Mouse (Mus musculus): Measurements from ENCODE around the gene Thbd. TPM values are rescaled to one million over a fixed set of nuclear protein-coding genes. Genes with fewer than 3 reads are reported as not detected.

The Thbd gene
- polyA plus RNA-seq, 1 experiment from 2014 or later = 14.7 TPM

DNA sequence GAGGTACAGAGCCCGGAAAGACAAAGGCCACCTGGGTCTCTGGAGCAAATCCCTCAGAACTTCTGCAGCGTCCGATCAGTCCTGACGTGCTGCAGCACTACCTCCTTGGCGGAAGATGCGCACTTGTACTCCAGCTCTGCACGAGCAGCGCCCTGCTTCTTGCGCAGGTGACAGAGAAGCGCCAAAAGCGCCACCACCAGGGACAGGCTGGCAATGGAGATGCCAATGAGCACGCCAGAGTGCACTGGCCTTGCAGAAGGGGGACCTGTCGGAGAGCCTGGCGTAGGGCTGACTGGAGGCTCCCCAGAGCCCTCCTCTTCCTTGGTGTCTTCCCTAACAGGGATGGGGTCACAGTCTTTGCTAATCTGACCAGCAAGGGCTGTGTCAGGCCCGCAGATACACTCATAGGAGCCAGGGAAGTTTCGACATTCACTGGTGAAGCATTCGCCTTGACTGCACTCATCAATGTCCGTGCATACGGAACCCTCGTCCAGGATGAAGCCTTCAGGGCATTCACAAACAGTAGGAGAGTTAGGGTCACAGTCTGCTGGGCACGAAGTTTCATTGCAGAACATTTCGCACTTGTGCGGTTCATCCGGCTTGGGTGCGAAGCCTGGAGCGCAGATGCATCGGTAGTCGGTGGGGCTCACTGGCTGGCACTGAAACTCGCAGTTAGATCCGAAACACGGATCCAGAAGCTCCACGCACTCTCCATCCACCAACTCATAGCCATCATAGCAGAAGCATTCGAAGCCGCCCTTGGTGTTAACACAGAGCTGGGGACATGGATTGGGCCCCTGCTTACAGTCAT is 1.6 kb downstream of the Thbd start:
- peak overlapping the region; percentile 45 for H3K4me3 ChIP-seq (replicated peaks; ENCODE audit: low read depth, low read length)
- no peaks in the 10 kb centered on the region for H3K36me3 ChIP-seq (ENCODE audit: insufficient read depth, low read length)
- WGBS = 14% methylated on average over 34 of the region's 34 CpGs
- peak; percentile 49; the same call in 1 of the 2 replicates for TF ChIP-seq CTCF (IDR thresholded peaks at IDR 0.05; ENCODE audit: low read depth)
- peak overlapping the region; percentile 52; the same call in 1 of the 2 replicates for H3K9ac ChIP-seq (ENCODE audit: low read depth, low read length)
- H3K4me2 ChIP-seq (ENCODE audit: low read length) = peak overlapping the region; percentile 69
- DNase-seq (ENCODE audit: low spot score) (peak; percentile 27), ATAC-seq (replicated peaks; ENCODE audit: low FRiP score, low read depth) (no peak)
- H3K27ac ChIP-seq = peak overlapping the region; percentile 16; the same call in 1 of the 2 replicates
- H3K27me3 ChIP-seq (ENCODE audit: insufficient read depth, low read length) = peaks cover 14% of the 10 kb centered on the region
- peaks cover 19% of the 10 kb centered on the region for H3K4me1 ChIP-seq (replicated peaks; ENCODE audit: insufficient read depth, low read length)
- no peaks in the 10 kb centered on the region for H3K9me3 ChIP-seq (replicated peaks; ENCODE audit: low read length)

DNA sequence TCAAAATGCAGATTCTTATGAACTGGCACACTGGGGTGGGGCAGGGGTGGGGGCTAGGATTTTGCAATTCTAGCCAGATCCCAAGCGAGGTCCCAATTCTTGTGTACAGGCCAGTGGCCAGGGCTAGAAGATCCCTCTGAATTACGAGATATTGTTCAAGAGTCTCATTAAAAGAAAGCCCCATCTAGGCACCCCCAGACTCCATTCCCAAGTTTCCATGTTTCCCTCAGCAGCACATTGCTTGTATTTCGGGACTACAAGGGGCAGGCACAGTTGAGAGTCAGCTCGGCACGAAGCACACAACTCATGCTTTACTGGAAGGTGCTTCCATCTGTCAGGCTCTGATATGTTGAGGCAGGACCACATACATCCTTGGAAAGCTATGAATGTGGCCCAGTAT is 3.1 kb downstream of the Thbd start:
- 81% methylated on average over 5 of the region's 5 CpGs for WGBS
- Histone ChIP-seq H3K9ac (ENCODE audit: low read depth, low read length) (no peak overlapping the region), H3K27ac (no peak overlapping the region), H3K27me3 (ENCODE audit: insufficient read depth, low read length) (peaks cover 14% of the 10 kb centered on the region), H3K36me3 (ENCODE audit: insufficient read depth, low read length) (no peaks in the 10 kb centered on the region), H3K4me1 (replicated peaks; ENCODE audit: insufficient read depth, low read length) (peaks cover 19% of the 10 kb centered on the region), H3K9me3 (replicated peaks; ENCODE audit: low read length) (no peaks in the 10 kb centered on the region), H3K4me3 (replicated peaks; ENCODE audit: low read depth, low read length) (peak overlapping the region; percentile 11; the same call in 1 of the 2 replicates), H3K4me2 (ENCODE audit: low read length) (peak overlapping the region; percentile 33)
- no peak for TF ChIP-seq CTCF (IDR thresholded peaks at IDR 0.05; ENCODE audit: low read depth)
- no peak for DNase-seq (ENCODE audit: low spot score)
- ATAC-seq (replicated peaks; ENCODE audit: low FRiP score, low read depth) = no peak

DNA sequence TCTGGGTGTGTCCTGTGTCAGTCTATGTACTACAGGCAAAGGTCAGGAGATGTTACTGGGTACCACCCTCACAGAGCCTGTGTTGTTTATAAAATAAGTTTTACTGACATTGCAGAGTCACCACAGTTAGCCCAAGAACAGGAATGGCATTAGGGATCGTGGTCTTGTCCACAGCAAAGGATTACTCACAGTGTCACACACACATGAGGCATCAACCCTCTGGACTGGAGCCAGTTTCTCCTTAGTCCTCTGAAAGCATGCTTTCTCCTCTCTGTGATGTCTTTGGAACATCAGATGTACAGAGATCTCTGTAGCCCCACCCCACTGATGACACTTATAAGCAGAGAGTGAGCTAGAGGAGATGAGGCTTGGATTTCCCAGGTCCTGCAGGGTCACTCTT is 5.8 kb downstream of the Thbd start:
- Histone ChIP-seq H3K4me2 (ENCODE audit: low read length) (no peak overlapping the region), H3K36me3 (ENCODE audit: insufficient read depth, low read length) (no peaks in the 10 kb centered on the region), H3K27me3 (ENCODE audit: insufficient read depth, low read length) (peaks cover 10% of the 10 kb centered on the region), H3K4me3 (replicated peaks; ENCODE audit: low read depth, low read length) (no peak overlapping the region), H3K4me1 (replicated peaks; ENCODE audit: insufficient read depth, low read length) (peaks cover 7% of the 10 kb centered on the region), H3K9ac (ENCODE audit: low read depth, low read length) (no peak overlapping the region), H3K9me3 (replicated peaks; ENCODE audit: low read length) (no peaks in the 10 kb centered on the region), H3K27ac (no peak overlapping the region)
- ATAC-seq (replicated peaks; ENCODE audit: low FRiP score, low read depth) (no peak), DNase-seq (ENCODE audit: low spot score) (no peak)
- WGBS = 83% methylated on average over 1 of the region's 1 CpGs
- no peak for TF ChIP-seq CTCF (IDR thresholded peaks at IDR 0.05; ENCODE audit: low read depth)

DNA sequence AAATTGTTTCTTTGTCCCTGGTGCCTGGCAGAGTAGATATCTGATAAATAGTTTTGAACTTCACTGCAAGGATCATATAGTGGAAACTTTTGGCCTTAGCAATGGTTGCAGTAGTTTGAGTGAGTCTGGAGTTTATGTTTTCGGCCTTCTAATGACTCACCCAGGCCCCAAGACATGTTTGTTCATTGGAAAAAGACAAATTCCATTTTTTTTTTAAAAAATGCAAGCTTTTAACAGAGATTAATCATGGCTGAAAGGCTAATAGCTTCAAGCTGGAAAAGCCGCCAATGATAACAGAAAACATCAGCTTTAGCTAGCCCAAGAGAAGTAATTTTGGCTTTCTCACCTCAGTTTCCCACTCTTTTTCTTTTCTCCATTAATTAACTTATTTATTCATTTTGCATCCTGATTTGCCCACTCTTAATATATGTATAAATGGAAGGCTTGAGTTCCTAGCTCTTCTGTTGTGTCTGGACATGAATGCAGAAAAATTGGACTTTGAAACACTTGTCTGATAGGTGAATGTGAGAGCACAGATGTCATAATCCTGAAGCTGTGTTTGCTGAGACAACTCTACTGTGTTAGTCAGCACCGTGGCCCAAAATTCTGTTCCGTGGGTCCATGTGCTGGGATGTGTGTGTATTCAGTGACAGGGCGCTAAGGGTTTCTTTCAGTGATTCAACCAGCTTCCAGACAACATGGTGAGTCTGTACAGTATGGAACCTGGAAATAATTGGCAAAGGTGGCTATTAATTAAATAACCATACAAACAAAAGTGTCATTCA is 8.9 kb downstream of the Thbd start:
- WGBS = 86% methylated on average over 5 of the region's 5 CpGs
- ATAC-seq (replicated peaks; ENCODE audit: low FRiP score, low read depth) = no peak
- peaks cover 11% of the 10 kb centered on the region for H3K27me3 ChIP-seq (ENCODE audit: insufficient read depth, low read length)
- no peak for DNase-seq (ENCODE audit: low spot score)
- TF ChIP-seq CTCF (IDR thresholded peaks at IDR 0.05; ENCODE audit: low read depth) = no peak
- no peaks in the 10 kb centered on the region for H3K36me3 ChIP-seq (ENCODE audit: insufficient read depth, low read length)
- H3K9ac ChIP-seq (ENCODE audit: low read depth, low read length) = no peak overlapping the region
- no peak overlapping the region for H3K27ac ChIP-seq
- no peaks in the 10 kb centered on the region for H3K9me3 ChIP-seq (replicated peaks; ENCODE audit: low read length)
- no peak overlapping the region for H3K4me2 ChIP-seq (ENCODE audit: low read length)
- H3K4me3 ChIP-seq (replicated peaks; ENCODE audit: low read depth, low read length) = no peak overlapping the region
- peaks cover 15% of the 10 kb centered on the region for H3K4me1 ChIP-seq (replicated peaks; ENCODE audit: insufficient read depth, low read length)

DNA sequence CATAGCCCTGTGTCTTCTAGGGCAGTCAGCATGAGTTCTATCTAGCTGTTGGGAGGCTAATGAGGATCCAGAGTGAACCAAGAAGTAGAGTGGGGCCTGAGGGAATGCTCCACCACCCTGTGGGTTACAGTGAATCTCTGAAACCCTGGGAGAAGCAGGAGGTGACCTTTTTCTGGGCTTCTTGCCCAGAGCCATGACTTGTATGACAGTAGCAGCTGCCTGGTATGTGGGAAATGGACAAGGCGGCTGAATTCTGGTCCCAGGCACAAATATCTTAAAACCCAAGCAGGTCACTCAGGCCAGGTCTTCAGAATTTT is 10.2 kb downstream of the Thbd start:
- Histone ChIP-seq H3K9me3 (replicated peaks; ENCODE audit: low read length) (no peaks in the 10 kb centered on the region), H3K27me3 (ENCODE audit: insufficient read depth, low read length) (peaks cover 11% of the 10 kb centered on the region), H3K4me3 (replicated peaks; ENCODE audit: low read depth, low read length) (no peak overlapping the region), H3K4me1 (replicated peaks; ENCODE audit: insufficient read depth, low read length) (peaks cover 15% of the 10 kb centered on the region), H3K9ac (ENCODE audit: low read depth, low read length) (no peak overlapping the region), H3K36me3 (ENCODE audit: insufficient read depth, low read length) (no peaks in the 10 kb centered on the region), H3K4me2 (ENCODE audit: low read length) (no peak overlapping the region), H3K27ac (no peak overlapping the region)
- DNase-seq (ENCODE audit: low spot score) (peak; percentile 26), ATAC-seq (replicated peaks; ENCODE audit: low FRiP score, low read depth) (no peak)
- 78% methylated on average over 1 of the region's 1 CpGs for WGBS
- TF ChIP-seq CTCF (IDR thresholded peaks at IDR 0.05; ENCODE audit: low read depth) = no peak

DNA sequence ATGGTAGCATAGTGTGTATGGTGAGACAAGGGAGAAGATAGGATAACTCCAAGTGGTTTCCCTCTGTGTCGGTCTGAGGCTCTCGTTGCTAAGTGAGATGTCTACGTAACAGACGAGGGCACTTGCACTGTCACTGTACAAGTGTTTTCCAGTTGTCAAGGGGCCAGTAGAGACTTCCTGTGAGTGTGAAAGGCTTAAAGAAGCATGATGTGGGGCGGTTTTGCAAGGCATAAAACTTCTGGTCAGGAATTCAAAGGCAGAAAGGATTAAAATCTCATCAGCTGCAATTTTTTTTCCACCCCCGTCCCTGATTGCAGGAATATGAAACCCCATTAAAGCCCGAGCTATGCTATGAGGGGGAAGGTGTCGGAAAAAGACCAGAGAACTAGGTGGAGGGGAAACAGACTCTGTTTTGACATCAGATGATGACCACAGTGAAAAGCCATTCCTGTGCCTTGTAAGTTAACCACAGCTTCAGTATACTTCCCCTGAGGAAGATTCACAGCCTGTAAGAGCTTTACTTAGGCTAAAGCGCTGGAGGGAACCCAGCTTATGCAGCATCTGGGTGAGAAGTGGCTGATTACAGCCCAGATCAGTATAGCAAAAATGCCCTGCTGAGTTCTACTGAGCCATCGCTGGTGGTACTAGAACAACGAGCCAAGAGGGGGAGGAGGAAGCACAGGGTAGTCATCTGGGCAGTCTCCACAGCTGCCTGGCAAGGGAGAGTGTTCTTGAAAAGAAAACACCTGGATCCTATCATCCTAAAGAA is 10.8 kb downstream of the Thbd start:
- DNase-seq (ENCODE audit: low spot score) (no peak), ATAC-seq (replicated peaks; ENCODE audit: low FRiP score, low read depth) (no peak)
- no peak overlapping the region for H3K9ac ChIP-seq (ENCODE audit: low read depth, low read length)
- 55% methylated on average over 11 of the region's 11 CpGs for WGBS
- peaks cover 11% of the 10 kb centered on the region for H3K27me3 ChIP-seq (ENCODE audit: insufficient read depth, low read length)
- H3K9me3 ChIP-seq (replicated peaks; ENCODE audit: low read length) = no peaks in the 10 kb centered on the region
- no peaks in the 10 kb centered on the region for H3K36me3 ChIP-seq (ENCODE audit: insufficient read depth, low read length)
- H3K4me3 ChIP-seq (replicated peaks; ENCODE audit: low read depth, low read length) = no peak overlapping the region
- H3K27ac ChIP-seq = no peak overlapping the region
- peaks cover 15% of the 10 kb centered on the region for H3K4me1 ChIP-seq (replicated peaks; ENCODE audit: insufficient read depth, low read length)
- no peak for TF ChIP-seq CTCF (IDR thresholded peaks at IDR 0.05; ENCODE audit: low read depth)
- H3K4me2 ChIP-seq (ENCODE audit: low read length) = no peak overlapping the region

Data from kidney, postnatal 0 days (tissue).